Mouse (Mus musculus) heart, postnatal 0 days (tissue): ENCODE data around the gene Eprs.

Experiments used
- CTCF ChIP-seq: IDR thresholded peaks from 2 replicates; pipeline ENCODE4 v1.5.1; 2016; ENCODE audit warnings: antibody characterized with exemption, control low read depth, low read depth
- EP300 ChIP-seq: IDR thresholded peaks from 2 replicates; pipeline ENCODE4 v1.6.1; 2016; ENCODE audit warnings: antibody characterized with exemption, low read depth

DNA sequence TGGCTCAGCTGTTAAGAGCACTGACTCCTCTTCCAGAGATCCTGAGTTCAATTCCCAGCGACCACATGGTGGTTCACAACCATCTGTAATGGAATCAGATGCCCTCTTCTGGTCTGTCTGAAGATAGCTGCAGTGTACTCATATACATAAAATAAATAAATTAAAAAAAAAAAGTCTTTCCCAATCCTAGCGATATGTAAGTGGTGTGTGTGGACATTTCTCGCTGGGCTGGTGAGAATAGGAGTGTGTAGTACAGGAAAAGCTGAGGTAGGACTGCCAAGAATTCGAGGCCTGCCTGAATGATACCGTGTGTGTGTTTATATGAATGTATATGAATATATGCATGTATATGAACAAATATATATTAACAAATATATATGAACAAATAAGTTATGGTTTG lies 31.5 kb upstream of the Eprs start:
- TF ChIP-seq CTCF (no peak), EP300 (no peak)
